Mouse (Mus musculus): Measurements from ENCODE around the gene Sh3rf1.

Gene Sh3rf1

GRCm38 (mm10) chr8:61350443-61350842 lies 126.8 kb downstream of the Sh3rf1 start:
- in situ Hi-C loops (cut with MboI; ENCODE audit: low sequenced_read_pairs), result no loop called here

- in situ Hi-C loops (cut with MboI; ENCODE audit: low sequenced_read_pairs), result no loop called here
These were observed 128.0 kb downstream of the Sh3rf1 start for GRCm38 (mm10) chr8:61351638-61352037.

GRCm38 (mm10) chr8:61355503-61355902 lies 131.8 kb downstream of the Sh3rf1 start:
- in situ Hi-C loops (cut with MboI; ENCODE audit: low sequenced_read_pairs), result no loop called here

GRCm38 (mm10) chr8:61359004-61359403 lies 135.3 kb downstream of the Sh3rf1 start:
- in situ Hi-C loops (cut with MboI; ENCODE audit: low sequenced_read_pairs), result no loop called here

- in situ Hi-C loops (cut with MboI; ENCODE audit: low sequenced_read_pairs), result no loop called here
These were observed 136.2 kb downstream of the Sh3rf1 start for GRCm38 (mm10) chr8:61359851-61360272.

GRCm38 (mm10) chr8:61360362-61360761 lies 136.7 kb downstream of the Sh3rf1 start:
- in situ Hi-C loops (cut with MboI; ENCODE audit: low sequenced_read_pairs), result no loop called here

- in situ Hi-C loops (cut with MboI; ENCODE audit: low sequenced_read_pairs), result no loop called here
These were observed 137.8 kb downstream of the Sh3rf1 start for GRCm38 (mm10) chr8:61361476-61361875.

GRCm38 (mm10) chr8:61362301-61362913 lies 138.7 kb downstream of the Sh3rf1 start:
- in situ Hi-C loops (cut with MboI; ENCODE audit: low sequenced_read_pairs), result no loop called here

GRCm38 (mm10) chr8:61373303-61373702 lies 149.6 kb downstream of the Sh3rf1 start:
- in situ Hi-C loops (cut with MboI; ENCODE audit: low sequenced_read_pairs), result no loop called here

GRCm38 (mm10) chr8:61374059-61374755 lies 150.5 kb downstream of the Sh3rf1 start:
- in situ Hi-C loops (cut with MboI; ENCODE audit: low sequenced_read_pairs), result no loop called here

GRCm38 (mm10) chr8:61375205-61375604 lies 151.5 kb downstream of the Sh3rf1 start:
- in situ Hi-C loops (cut with MboI; ENCODE audit: low sequenced_read_pairs), result no loop called here

GRCm38 (mm10) chr8:61378847-61379698 lies 155.4 kb downstream of the Sh3rf1 start:
- in situ Hi-C loops (cut with MboI; ENCODE audit: low sequenced_read_pairs), result no loop called here

- in situ Hi-C loops (cut with MboI; ENCODE audit: low sequenced_read_pairs), result no loop called here
These were observed 160.9 kb downstream of the Sh3rf1 start for GRCm38 (mm10) chr8:61384536-61384935.

- in situ Hi-C loops (cut with MboI; ENCODE audit: low sequenced_read_pairs), result no loop called here
These were observed 162.0 kb downstream of the Sh3rf1 start for GRCm38 (mm10) chr8:61385502-61386191.

- in situ Hi-C loops (cut with MboI; ENCODE audit: low sequenced_read_pairs), result no loop called here
These were observed 163.0 kb downstream of the Sh3rf1 start for GRCm38 (mm10) chr8:61386645-61387044.

- in situ Hi-C loops (cut with MboI; ENCODE audit: low sequenced_read_pairs), result no loop called here
These were observed 163.9 kb downstream of the Sh3rf1 start for GRCm38 (mm10) chr8:61387501-61387963.

GRCm38 (mm10) chr8:61388341-61388740 lies 164.7 kb downstream of the Sh3rf1 start:
- in situ Hi-C loops (cut with MboI; ENCODE audit: low sequenced_read_pairs), result no loop called here

- in situ Hi-C loops (cut with MboI; ENCODE audit: low sequenced_read_pairs), result no loop called here
These were observed 166.8 kb downstream of the Sh3rf1 start for GRCm38 (mm10) chr8:61390307-61391057.

- in situ Hi-C loops (cut with MboI; ENCODE audit: low sequenced_read_pairs), result no loop called here
These were observed 167.4 kb downstream of the Sh3rf1 start for GRCm38 (mm10) chr8:61391058-61391434.

GRCm38 (mm10) chr8:61397139-61397538 lies 173.5 kb downstream of the Sh3rf1 start:
- in situ Hi-C loops (cut with MboI; ENCODE audit: low sequenced_read_pairs), result no loop called here
